Mouse (Mus musculus) left cerebral cortex, adult 8-10 months (tissue): ENCODE measurements around the gene Tmem59l. TPM values are rescaled to one million over a fixed set of nuclear protein-coding genes. Genes with fewer than 3 reads are reported as not detected.

Experiments
- DNase-seq, 2 experiments: peaks; one replicate each; pipeline ENCODE4 v3.0.0; 2022; ENCODE audit warnings: low spot score in 2 of 2
- total RNA-seq, 4 experiments: library from RNA; stranded (reverse); gene quantifications; 2 replicates each; pipeline ENCODE4 v1.2.4; 2022

Gene Tmem59l
- total RNA-seq, 4 experiments from 2014 or later: 271 to 280 (median 273) TPM

GRCm38 (mm10) chr8:70490061-70490879, 3.1 kb upstream of the Tmem59l start:
- DNase-seq: no peak

DNA sequence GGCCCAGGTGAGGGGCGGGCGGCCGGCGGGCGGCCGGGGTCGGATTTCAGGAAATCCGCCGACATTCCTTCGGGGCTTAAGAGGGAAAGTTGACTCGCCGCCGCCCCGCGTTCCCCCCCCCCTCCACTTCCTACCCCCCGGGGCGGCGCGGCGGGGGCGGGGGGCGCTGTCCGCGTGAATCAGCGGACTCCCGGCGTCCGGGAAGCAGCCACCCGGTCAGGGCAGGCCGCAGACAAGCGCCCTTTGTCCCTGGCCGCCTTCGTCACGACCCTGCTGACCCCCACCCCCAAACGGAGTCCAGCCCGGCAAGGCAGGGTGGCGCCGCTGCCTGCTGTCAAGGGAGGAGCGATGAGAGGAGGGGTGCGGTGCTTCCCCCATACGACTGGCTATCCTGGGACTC, 2.4 kb upstream of the Tmem59l start:
- no peak for DNase-seq

- DNase-seq: no peak
Measured at GRCm38 (mm10) chr8:70488931-70489470, 1.8 kb upstream of the Tmem59l start.

DNA sequence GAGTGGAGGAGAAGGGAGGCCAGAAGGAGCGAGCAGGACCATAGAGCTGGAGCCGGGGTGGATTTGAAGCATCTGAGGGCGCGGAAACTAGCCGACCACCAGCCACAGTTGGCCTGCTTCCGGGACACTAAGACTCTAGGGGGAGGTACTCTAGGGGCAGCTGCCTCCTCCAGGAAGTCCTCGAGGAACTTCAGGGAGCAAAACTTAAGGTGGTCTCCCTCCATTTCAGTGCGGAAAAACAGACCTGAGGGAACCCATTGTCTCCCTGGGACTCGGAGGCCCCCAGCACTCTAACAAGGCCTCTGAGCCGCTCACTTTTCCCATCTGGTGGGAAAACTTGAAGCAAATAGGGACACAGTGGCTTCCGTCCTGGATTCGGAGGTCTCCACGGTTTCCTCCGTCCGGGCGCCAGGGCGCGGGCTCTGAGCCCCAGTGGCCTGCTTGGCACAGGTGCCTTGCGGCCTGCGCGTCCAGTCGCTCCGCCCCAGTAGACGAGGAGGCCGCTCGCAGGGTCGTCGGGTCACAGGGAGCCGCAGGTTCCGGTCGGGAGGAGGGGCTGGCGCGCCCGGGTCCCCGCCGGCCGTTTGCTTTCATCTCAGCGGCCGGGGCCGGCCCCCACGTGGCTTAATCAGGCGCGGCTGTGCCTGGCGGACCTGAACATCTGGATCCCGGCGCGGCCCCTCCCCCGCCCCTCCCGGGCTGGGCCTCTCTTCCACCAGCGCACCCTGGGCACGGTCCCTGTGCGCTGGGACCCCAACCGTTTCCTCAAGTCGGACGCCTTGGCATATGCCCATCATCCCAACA, 1.0 kb upstream of the Tmem59l start:
- no peak for DNase-seq

DNA sequence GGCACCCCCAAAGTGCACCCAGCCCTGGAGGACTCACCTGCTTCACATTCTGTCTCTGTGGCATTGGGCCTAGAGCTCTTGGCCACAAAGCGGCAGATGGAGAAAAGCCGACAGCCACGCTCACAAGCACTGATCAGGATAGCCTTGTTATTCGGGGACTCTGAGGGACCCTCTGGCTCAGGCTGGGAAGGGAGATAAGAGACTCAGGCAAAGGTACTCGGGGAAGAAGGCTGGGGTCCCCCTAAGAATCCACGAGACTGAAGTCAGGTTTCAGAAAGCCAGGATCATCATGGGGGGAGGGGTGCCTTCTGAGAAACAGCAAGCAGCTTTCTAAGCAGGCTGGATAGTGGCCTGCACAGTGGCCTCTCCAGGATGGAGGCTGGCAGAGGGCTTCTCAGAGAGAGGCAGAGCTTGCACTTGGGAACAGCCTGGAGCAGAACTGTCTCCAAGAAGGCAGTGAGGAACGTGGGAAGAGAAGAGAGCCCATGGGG, 922 bp downstream of the Tmem59l start:
- no peak for DNase-seq

GRCm38 (mm10) chr8:70482943-70483342, 4.2 kb downstream of the Tmem59l start:
- no peak for DNase-seq

- peak in 1 of 2 experiments; percentile 82 for DNase-seq
Measured at GRCm38 (mm10) chr8:70481908-70482307, 5.2 kb downstream of the Tmem59l start.

GRCm38 (mm10) chr8:70477269-70477982, 9.7 kb downstream of the Tmem59l start:
- DNase-seq: no peak

GRCm38 (mm10) chr8:70476333-70477268, 10.6 kb downstream of the Tmem59l start, which contains the start of gene Klhl26:
Gene Klhl26, minus strand, starts transcription at chr8:70476968.
- peak; percentile 80 to 88 for DNase-seq

- DNase-seq: no peak
Measured at GRCm38 (mm10) chr8:70471856-70472255, 15.3 kb downstream of the Tmem59l start.

GRCm38 (mm10) chr8:70469938-70470337, 17.2 kb downstream of the Tmem59l start:
- DNase-seq: no peak

GRCm38 (mm10) chr8:70469295-70469916, 17.8 kb downstream of the Tmem59l start:
- no peak for DNase-seq

DNA sequence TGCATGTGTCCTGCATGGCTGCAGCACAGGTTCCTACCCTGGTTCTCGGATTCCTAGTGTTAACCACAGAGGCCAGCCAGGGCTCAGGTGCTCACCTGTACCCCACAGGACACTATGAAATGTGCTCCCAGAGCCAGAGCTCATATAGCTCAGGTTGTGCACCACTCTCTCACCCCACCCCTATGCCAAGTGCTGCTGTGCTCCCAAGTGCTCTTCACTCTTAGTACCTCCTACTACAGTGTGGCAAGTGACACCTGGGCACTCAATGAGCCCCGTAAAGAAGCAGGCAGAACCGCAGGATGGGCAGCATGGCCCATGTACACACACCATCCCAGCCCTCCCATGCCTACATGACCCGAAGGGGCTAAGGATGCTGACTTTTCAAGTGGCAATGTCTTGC, 18.4 kb downstream of the Tmem59l start:
- no peak for DNase-seq

GRCm38 (mm10) chr8:70467907-70468306, 19.3 kb downstream of the Tmem59l start:
- no peak for DNase-seq

- no peak for DNase-seq
Measured at GRCm38 (mm10) chr8:70467229-70467725, 19.9 kb downstream of the Tmem59l start.

DNA sequence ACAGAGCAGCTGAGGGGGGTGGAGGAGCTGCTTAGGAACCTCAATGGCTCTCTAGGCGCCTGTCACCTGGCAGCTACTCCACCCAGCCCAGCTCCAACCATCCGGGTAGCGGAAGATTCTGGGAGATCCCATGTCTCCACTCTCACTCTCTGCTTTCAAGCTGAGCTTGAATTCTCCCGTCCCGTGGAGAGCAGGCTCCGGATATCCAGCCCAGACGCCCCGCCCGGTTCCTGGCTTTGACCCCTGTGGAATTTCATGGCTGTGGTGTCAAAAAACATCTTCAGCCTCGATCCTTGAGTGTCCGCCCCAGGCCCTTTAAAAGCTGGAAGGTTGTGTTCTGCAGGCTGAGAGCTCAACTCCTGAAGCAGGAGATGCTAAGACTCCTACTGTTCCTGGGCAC, 20.4 kb downstream of the Tmem59l start:
- DNase-seq: no peak

DNA sequence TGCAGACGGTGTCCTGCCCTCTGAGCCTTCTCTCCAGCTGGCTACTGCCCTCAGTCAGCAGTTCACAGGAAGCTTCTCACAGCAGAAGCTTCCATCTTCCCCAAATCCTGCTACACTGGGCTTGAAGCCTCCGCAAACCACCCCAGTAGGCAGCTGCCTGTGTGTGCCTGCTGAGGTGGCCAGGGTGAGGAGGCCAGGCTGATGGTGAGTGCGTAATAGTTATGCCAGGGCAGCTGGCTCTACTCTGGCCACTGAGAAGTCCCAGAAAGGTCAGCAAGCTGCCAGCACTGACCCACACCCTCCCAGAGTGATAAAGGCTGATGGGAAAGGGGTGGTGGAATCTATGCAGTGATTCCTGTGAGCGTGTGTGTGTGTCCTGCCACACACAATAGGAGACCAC, 20.9 kb downstream of the Tmem59l start:
- DNase-seq: no peak

DNA sequence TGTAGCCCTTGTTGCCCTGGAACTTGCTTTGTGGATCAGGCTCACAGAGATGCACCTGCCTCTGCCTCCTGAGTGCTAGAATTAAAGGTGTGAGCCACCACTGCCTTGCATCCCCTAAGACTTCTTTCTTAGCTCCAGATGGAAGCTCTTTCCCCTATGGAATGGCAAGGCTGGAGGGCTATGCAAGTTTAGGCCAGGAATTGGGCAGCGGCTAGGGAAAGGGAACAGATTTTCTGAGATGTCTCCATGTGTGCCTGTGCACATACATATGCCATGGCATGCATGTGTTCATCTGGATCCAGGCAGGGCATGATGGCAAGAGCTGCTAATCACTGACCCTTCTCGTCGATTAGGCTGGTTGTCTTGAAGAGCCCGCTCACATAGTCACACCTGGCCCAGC, 21.5 kb downstream of the Tmem59l start:
- no peak for DNase-seq

- no peak for DNase-seq
Measured at GRCm38 (mm10) chr8:70464162-70464561, 23.0 kb downstream of the Tmem59l start.

DNA sequence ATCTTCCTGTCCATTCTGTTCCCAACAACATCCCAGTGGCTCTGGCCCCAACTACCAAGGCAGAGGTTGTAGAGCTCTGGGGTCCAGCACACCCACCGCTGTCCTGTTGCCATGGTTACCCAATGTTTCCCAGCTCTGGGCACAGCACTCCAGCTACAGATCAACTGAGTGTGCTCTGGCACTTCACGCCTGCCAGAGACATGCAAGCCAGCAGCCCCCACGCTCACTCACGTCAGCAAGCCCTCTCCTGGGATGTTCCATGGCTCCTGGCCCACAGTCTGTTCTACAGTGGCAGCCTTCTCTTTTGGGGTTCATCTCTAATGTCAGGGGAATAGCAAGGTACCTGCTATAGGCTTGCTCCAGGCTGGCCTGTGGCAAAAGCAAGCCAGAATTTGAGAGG, 23.9 kb downstream of the Tmem59l start:
- peak in 1 of 2 experiments; percentile 83 for DNase-seq
